Mouse (Mus musculus): Measurements from ENCODE around the gene Dynll1.

Dynll1 gene

DNA sequence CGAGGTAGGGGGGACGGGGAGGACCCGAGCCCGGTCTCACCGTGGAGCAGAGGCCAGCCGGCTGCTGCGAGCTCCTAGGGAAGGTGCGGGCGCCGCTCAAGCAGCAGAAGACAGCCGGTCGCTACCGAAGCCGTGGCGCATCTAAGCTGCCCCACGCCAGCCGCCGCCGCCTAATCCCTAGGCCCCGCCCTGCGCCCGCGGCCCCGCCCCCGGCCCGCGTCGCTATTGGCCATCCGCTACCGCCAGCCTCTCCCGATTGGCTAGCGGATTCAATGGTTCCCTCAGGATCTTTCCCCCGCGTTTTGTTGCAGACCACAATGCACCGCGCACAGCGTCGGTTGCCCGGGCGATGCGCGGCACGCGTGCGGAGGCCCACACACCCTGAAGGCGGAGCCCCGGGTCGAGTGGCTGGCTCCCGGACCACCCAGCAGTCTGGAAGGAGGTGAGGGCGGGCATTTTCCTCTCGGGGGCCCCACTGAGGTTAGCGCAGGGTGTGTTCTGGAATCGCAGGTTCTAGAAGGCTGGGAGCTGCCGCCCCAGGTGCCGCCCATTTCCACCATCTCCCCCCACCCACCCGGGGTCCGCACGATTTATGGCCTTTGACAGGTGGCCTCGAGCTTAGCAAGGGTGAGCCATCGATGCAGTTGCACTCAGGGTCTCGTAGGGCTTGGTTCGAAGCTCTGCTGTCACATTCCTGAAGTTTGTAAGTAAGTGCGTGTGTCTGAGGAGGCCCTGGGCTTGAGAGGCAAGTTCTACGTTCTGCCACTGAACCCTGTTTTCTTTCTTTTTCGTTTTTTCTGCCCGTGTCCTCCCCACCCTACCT, at the start of gene Dynll1:
Dynll1 (minus strand) TSS at position 208 of the 823 bp plus-strand sequence.
- DNase-seq (ENCODE audit: low read depth, low spot score) = peak; percentile 98

DNA sequence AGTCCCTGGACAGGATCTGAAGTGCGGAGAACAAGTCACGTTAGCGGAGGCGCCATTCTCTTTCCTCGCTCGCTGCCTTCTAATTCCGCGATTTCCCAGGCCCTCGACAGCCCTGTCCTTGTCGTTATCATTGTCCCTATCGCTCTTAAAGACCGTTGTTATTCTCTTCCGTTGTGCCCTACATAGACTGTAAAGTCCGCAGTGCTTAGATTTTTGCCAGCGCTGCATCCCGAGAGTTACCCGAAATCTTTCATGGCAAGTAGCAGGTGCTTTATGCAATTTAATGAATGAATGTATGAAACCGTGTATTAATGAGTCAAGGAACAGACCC, 48.4 kb upstream of the Dynll1 start:
- DNase-seq (ENCODE audit: low read depth, low spot score) = no peak

DNA sequence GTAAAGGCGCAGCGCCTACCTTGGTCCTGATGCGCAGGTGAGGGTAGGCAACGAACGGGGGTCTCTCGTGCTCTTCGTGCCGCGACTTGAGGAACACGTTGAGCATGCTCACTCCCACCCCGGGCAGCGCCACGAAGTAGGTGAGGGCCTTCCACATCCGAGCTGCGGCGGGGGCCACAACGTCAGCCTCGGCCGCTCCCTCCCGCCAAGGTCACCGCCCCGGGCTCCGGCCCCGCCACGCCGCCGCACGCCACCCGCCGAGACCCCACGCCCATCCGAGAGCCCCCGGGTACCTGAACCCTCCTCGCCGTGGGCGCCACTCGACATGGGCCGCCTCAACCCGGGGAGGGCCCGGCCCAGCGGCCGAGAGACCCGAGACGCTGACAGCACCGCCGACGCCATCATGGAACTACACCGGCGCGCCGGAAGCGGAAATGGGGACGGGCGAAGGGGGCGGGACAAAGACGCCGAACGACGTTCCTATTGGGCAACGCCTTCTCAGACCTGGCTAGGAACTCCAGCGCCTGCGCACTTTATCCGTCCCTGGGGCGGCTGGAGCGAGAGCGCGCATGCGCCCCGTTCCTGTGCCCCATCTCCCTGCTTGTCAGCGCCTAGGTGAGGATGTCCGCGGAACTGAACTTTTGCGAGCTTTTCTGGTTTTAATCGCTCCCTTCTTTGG, 47.9 kb upstream of the Dynll1 start, which contains the start of gene Cox6a1:
Cox6a1 (minus strand) TSS at position 436 of the 679 bp plus-strand sequence.
- DNase-seq (ENCODE audit: low read depth, low spot score) = peak; percentile 98

DNA sequence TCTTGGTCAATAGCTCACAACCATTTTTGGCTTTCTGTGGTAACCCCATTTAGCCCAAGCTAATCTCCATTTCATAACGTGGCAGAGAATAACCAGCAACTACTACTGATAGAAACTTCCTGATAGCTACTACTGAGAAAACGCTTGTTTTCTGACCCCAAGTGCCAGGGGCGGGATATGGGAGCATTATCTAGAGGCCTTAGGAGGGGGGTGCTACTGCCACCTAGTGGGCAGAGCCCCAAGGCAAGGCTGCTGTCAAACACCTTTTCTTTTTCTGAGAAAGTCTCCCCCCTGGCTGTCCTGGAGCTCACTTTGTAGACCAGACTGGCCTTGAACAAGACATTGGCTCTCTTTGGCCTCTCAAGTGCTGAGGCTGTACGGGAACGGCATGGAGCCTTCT, 46.8 kb upstream of the Dynll1 start:
- peak; percentile 90 for DNase-seq (ENCODE audit: low read depth, low spot score)

DNA sequence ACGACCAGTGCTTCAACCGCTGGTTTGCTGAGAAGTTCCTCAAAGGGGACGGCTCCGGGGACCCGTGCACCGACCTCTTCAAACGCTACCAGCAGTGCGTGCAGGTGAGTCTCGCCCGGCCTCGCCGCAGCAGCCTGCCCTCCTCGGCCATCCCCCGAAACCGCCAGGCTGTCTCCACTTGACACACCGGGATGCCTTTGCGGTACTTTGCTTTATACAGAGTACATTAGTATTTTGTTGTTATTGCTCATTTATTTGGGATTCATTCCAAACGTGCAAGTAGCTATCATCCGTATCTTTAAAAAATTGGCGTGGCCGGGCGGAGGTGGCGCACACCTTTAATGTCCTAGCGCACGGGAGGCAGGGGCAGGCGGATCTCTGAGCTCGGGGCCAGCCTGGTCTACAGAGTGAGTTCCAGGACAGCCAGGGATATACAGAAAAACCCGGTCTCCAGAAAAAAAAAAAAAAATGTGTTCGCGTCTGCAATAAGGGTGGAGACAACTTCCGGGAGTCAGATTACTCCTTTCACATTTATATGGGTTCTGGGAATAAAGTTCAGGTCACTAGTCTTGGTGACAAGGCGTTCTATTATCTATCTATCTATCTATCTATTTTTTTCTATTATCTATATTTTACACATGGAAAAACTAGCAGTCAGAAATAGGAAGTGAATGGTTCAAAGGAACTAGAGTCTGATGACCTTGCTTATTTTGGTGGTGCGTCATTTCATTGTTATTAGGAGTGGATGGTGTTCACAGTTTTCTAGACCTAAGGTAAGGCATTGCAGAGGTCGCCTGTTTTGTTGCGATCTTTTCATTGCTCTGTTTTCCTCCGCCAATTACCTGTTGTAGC, 40.7 kb upstream of the Dynll1 start:
- DNase-seq (ENCODE audit: low read depth, low spot score) = no peak

DNA sequence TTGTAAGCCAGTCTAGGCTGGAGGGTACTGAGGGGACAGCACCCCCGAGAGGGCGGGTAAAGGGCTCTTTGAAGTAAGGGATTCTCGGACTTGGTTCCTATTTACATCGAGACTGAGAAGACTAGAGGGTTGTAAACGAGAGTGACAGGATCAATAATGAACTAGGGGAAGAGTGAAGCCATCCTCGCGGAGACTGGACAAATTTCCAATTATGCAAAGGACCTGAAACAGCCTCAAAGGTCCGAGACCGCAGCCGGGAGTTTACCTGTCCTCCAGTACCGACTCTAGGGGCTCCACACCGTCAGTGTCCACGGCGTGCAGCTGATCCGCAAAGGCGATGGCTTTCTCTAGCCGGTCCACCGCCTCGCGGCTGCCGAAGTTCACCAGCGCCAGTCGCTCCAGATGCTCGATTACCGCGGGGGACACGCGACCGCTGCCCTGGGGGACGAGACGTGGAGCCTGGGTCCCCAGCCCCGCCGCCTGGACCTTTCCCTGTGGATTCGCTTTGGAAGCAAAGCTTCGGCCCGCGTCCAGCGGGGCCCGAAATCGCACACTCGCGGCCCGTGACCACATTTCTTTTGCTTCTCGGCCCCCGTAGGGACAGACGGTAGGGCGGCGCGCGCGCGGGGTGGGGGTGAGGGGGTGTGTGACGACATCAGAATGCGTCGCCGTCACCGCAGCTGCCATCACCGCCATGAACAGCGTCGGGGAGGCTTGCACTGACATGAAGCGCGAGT, 39.9 kb upstream of the Dynll1 start, which contains the start of the genes Gatc and Triap1:
Gatc (minus strand) TSS at position 602 of the 737 bp plus-strand sequence.
Triap1 (plus strand) TSS at position 649 of the 737 bp plus-strand sequence.
- peak; percentile 86 for DNase-seq (ENCODE audit: low read depth, low spot score)

DNA sequence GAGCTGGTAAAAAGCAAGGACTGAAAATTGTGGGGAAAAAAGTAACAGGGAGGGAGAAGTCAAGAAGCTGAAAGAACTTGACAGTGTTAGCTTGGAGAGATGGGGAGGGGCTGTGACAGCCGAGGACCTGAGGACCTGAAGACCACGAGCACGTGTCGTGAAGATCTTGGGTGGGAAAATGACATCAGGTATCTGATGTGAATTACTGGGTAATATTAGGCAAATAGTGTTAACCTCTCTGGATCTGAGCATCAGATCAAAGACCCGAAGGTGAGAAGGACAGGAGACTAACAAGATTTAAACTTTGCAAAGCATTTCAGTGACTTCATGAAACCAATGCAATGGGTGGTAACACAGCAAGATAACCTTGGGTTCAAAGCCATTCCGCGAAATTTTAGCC, 39.2 kb upstream of the Dynll1 start:
- no peak for DNase-seq (ENCODE audit: low read depth, low spot score)

DNA sequence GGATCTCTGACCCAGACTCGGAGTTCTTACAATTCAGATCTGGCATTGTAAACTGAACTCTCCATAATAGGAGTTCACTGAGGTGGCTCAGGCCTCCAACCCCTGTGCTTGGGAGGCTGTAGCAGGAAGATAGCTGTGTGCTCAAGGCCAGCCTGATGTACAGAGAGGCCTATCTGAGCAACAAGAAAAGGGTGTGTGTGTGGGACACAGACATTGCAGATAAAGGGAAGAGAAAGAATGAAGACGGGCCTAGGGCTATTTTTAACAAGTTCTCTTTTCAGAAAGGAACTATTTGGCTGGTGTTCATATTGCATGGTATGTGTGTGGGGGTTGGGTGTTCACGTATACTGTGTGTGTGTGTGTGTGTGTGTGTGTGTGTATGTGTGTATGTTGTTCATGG, 32.8 kb upstream of the Dynll1 start:
- DNase-seq (ENCODE audit: low read depth, low spot score) = no peak

DNA sequence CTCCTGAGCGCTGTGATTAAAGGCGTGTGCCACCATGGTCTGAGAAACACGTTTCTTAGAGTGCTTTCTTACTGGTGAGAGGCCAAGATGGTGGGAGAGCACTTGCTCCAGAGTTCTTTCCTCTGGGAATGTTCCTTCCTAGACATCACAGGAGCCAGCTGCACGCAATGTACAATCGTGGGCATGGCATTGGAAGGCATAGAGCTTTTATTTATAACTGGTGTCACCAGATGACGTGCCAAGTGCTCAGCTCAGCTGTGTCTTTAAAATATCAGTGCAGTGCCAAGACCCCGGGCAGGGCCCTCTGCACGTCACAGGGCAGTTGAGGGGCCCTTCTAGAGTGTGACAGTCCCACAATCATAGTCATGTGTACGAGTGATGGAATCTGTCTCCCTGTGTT, 30.2 kb upstream of the Dynll1 start:
- no peak for DNase-seq (ENCODE audit: low read depth, low spot score)

DNA sequence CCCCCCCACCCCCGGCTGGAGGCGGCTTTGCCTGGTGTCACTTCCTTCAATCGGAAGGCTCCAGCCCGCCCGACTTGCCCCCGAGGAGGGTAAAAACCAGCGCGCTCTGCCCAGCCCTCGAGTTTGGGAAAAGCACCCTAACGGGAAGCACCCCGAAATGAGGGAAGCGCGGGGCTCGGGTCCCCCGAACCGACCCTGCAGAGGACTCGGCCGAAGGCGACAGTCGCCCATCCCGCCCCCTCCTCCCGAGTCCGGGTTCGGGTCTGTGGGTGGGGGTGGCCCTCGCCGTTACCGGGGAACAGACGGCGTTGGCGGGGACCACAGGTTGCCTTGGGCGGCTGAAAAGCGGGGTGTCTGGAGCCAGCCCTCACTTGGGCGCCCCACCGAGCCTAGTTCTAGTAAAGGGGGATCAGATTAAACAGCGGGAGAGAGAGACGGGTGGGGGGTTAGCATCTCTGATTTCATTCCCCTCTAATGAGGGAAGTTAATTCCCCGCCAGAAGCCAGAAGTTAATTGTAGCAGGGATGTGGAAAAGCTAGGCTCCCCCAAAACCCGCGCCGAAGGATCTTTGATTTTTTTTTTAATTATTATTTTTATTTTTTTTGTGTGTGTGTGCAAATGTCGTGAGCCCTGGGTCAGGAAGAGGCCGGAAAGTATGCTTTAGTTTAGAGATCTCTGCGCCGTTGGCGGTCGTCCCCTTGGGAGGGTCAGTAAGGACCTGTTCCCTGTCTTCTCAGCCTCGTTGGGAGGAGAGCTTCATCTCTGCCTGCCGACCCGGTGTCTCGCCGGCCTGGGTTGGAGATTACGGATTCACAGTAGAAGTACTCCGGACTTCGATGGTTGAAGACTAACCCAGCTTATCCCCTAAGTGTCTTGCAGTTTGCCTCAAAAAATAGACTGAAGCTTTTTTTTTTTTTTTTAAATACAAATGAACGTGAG, 27.1 kb upstream of the Dynll1 start:
- peak; percentile 21 for DNase-seq (ENCODE audit: low read depth, low spot score)

DNA sequence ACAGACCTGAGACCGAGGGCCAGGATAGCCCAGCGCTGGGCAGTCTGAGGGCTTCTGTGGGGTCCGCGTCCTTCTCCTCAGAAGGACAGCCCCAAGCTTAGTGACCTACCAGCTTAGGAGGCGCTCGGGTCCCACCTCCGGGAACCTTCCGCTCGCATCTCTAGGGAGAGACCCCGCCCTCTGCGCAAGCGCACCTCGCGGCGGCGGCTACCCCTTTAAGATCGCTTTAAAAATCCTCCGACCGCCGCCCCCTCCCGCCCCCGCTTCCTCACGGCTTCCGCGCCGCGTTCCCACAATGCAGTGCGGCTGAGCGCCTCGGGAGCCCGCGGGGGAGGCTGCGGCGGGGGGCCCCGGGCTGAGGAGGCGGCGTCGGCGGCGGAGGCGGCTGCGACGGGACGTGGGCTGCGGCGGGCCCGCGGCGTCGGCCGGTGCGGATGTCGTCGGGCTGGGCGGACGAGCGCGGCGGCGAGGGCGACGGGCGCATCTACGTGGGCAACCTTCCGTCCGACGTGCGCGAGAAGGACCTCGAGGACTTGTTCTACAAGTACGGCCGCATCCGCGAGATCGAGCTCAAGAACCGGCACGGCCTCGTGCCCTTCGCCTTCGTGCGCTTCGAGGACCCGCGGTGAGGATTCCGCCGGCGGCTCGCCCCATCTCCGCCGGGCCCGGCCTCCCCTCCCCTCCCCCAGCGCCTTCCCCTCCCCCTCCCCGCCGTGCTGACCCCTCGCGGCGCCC, 26.2 kb upstream of the Dynll1 start, which contains the start of gene Srsf9:
Srsf9 (plus strand) TSS at position 303 of the 735 bp plus-strand sequence.
- DNase-seq (ENCODE audit: low read depth, low spot score) = peak; percentile 93

DNA sequence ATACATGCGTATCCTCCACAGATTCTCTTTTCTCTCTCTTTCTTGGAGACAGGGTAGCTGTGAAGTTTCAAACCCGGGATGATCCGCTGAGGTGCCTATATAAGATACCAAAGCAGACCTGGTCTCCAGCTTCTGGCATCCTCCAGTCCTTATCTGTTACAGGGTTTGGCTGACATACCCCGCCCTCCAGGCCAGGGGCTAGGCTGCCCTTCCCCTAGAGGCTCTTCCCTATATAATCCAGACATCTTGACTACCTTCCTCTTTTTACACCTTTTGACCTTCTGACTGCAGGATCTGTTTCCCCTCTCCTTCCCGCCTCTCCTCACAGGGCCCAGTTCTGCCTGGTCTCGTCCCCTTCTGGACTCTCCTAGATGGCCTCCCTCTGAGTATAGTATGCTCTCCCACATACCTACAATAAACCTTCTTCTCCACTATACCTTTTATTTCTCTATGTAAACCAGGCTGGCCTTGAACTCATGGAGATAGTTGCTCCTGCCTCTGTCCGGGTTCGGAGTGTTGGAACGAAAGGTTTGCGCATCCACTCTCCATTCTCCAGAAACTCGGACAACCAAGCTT, 25.5 kb upstream of the Dynll1 start:
- DNase-seq (ENCODE audit: low read depth, low spot score) = no peak

DNA sequence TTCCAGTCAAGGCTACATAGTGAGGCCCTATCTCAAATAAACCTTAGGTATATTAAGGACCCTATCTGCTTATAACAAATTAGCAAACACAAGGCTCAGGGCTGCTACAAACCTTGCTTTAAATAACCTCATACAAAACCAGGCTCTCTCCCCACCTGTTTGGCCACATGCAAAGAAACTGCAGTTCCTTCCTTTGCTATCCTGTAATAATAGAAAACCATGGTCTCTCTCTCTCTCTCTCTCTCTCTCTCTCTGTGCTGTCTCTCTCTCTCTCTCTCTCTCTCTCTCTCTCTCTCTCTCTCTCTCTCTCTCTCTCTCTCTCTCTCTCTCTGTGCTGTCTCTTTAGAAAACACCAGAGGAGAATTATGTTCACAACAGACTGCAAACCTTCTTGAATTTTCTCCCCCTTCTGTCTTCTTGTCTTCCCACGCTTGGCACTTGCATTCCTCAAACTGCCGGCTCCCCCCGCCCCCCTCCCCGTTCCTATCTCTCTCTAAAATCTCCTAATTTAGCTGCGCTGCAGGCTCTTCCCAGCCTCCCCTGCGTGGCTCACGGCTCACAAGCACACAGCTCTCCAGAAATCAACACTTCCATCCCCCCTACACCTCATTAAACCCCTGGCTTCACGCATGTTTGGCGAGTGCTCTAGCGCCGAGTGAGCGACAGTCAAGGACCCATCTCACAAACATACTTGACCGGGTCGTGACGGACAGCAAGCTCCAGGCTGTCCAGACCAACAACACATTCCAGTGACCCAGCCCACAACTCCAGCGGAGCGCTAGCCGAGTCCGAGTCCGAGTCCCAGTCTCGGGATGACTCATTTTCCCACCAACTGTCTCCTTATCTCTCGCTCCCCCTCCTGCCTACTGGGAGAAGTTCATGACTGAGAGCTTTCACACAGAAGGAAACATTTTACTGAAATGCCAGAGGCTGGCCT, 18.5 kb upstream of the Dynll1 start:
- DNase-seq (ENCODE audit: low read depth, low spot score) = peak; percentile 88

DNA sequence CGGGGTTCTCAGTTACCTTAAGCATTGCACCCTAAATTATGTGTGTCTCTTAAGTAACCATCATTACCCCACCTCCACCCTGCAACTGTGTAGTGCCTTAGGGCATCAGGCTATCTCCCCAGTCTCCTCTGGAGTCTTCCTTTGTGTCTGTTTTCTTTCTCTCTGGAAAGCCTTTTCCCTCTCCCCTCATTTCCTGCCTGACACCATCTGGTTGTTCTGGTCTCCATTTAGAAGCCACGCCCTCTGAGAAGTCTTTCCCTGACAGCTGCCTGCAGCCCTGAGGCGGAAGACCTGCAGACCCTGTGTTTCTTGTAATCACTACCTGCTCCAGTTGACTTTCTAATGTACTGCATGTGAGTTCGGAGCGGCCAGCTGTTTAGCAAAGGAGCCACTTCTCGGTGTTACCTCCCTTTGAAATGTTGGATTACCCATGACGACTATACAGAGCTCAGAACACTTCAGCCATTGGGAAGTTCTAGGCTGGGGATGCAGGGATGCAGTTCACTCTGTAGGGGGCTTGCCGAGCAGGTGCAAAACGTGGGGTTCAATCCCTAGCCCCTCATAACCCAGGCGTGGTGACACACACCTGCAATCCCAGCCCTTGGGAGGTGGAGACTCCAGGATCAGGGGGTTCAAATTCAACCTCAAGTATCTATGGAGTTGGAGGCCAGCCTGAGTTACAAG, 17.0 kb upstream of the Dynll1 start:
- DNase-seq (ENCODE audit: low read depth, low spot score) = peak; percentile 95

DNA sequence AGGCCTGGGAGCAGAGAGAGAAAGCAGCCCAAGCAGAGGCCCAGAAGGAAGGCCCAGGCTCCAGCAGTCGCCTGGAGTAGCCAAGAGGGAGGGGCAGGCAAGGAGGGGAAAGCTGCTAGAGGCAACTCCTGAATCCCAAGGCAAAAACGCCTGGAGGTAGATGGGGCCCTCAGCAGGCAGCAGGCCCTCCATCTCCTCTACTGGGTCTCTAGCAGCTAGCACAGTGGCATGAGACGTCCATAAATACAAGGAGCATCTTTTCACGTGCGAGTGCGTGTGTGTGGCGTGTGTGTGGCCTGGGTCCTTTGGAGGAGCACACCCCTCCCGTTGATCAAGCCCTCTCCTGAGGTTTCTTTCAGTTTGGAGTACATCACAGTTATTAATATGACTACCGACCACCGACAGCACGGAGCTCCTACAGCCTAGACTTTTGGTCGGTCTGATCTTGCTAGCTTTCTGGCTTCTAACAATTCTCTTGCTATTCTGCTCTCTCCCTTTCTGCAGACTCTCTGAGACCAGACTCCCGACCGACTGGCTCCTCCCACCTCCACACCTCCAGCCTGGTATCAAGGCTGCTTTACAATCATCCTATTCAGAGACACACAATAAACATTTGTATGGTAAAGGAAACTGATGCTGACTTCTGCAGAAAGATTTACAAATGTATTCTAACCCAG, 16.3 kb upstream of the Dynll1 start:
- peak; percentile 49 for DNase-seq (ENCODE audit: low read depth, low spot score)

DNA sequence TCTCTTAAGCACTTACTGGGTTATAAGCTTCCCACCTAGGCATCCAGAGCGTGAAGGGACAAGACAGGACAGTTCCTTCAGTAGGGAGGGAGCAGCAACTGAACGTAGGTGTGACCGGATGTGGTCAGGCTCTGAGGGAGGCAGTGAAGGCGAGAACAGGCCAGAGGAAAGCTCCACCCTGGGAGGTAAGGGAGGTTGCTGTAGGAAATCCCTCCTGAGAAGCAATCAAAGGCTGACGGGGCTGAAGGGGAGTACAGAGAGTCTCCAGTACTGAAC, 12.8 kb upstream of the Dynll1 start:
- DNase-seq (ENCODE audit: low read depth, low spot score) = no peak
